8 mouse cellular contexts compared by ENCODE assay signal in genomic region chr1:173878264-173878663, GRCm38 (mm10). TPM values are rescaled to one million over a fixed set of nuclear protein-coding genes. Genes with fewer than 3 reads are reported as not detected.
A peak's percentile ranks its signal among the peaks of the same experiment; 100 is the strongest.
DNase-seq lines count a peak whose midpoint lies in the region; ATAC-seq and TF ChIP-seq lines count a peak whose summit lies in the region.
"Not testable (repeated sequence)": the region's sequence is repeated elsewhere in the genome, so short reads cannot be mapped to it uniquely, and the experiment has no call there.
"Had no signal": no experiment of that assay in that cellular context is flagged by ENCODE, and none has a peak within 500 bp of the region (broad histone marks: within the 10 kb centered on the region; RNA-seq: fewer than 3 reads in every experiment).

No protein-coding gene starts in this region.

- not testable (repeated sequence) for TF ChIP-seq CTCF in bone marrow, adult 2 months (IDR thresholded peaks at IDR 0.05; ENCODE audit: control insufficient read depth, insufficient read depth, low read length); gastrocnemius, adult 2 months (IDR thresholded peaks at IDR 0.05); spleen, adult 2 months (IDR thresholded peaks at IDR 0.05; ENCODE audit: extremely low read depth, insufficient read depth, insufficient read length, insufficient replicate concordance)

- H3K36me3 ChIP-seq in macrophage (ENCODE audit: inconsistent target) = peaks cover 20% of the 10 kb centered on the region; the same call in 1 of the 2 replicates
- not testable (repeated sequence) for H3K36me3 ChIP-seq in spleen, adult 2 months (ENCODE audit: control insufficient read depth, insufficient read depth, low read length)

- H3K79me2 ChIP-seq in macrophage (ENCODE audit: inconsistent target) = peaks cover 57% of the 10 kb centered on the region

- not testable (repeated sequence) for H3K27ac ChIP-seq in bone marrow, adult 2 months (ENCODE audit: control insufficient read depth, insufficient read depth, low read depth, low read length, poor library complexity)
- H3K27ac ChIP-seq in gastrocnemius, adult 2 months = peak overlapping the region; percentile 53
- H3K27ac ChIP-seq in macrophage = peak overlapping the region; percentile 86
- peak overlapping the region; percentile 32; the same call in 1 of the 2 replicates for H3K27ac ChIP-seq in spleen, adult 2 months (ENCODE audit: insufficient read depth, low read length)

- H3K4me1 ChIP-seq in bone marrow, adult 2 months (ENCODE audit: control insufficient read depth, insufficient read depth, low read length); spleen, adult 2 months (ENCODE audit: control insufficient read depth, insufficient read depth, insufficient read length): not testable (repeated sequence)

- peak overlapping the region; percentile 47 for H3K4me3 ChIP-seq in bone marrow, adult 2 months (replicated peaks; ENCODE audit: control insufficient read depth, low read depth, low read length)
- H3K4me3 ChIP-seq in gastrocnemius, adult 2 months = peak overlapping the region; percentile 70
- peak overlapping the region; percentile 78 for H3K4me3 ChIP-seq in macrophage (ENCODE audit: inconsistent target)
- H3K4me3 ChIP-seq in spleen, adult 2 months (ENCODE audit: extremely low read depth, insufficient read depth, insufficient read length) = peak overlapping the region; percentile 49

- 4% methylated on average over 6 of the region's 6 CpGs for WGBS in bone marrow, adult 2 months
- 3% methylated on average over 3 of the region's 6 CpGs for WGBS in macrophage (ENCODE audit: missing documents)
- WGBS in spleen, adult 2 months = 2% methylated on average over 6 of the region's 6 CpGs

- not testable (repeated sequence) for H3K27me3 ChIP-seq in spleen, adult 2 months (ENCODE audit: control insufficient read depth, insufficient read depth, low read length)

- not testable (repeated sequence) for DNase-seq in gastrocnemius, adult 2 months; spleen, adult 2 months (ENCODE audit: low read depth in 1 of 2, low spot score in 2 of 2)
- DNase-seq in induced T-regulatory cell, adult 2 months (ENCODE audit: low read depth) = peak; percentile 56

- intact Hi-C loops in gastrocnemius, adult 2 months (cut with DNase I) = not testable (repeated sequence)

- peak; percentile 33 for ATAC-seq in CD4-positive, CD25-positive, alpha-beta regulatory T cell, adult 4 months
- ATAC-seq in megakaryocyte-erythroid progenitor cell, adult 5-6 weeks (replicated peaks; ENCODE audit: low FRiP score, low TSS enrichment, poor library complexity, severe bottlenecking) = peak; percentile 35; the same call in 1 of the 2 replicates

- not testable (repeated sequence) for TF ChIP-seq POLR2A in bone marrow, adult 2 months (IDR thresholded peaks at IDR 0.05; ENCODE audit: borderline replicate concordance, control insufficient read depth, low read depth, low read length); spleen, adult 2 months (IDR thresholded peaks at IDR 0.05; ENCODE audit: low read depth, low read length)

RNA-seq across cellular contexts. Expression of gene Ifi211, which starts 34.6 kb away (rescaled TPM):
- 1 to 10 TPM; 1.2 to 1.5 TPM for polyA plus RNA-seq in CD4-positive, CD25-positive, alpha-beta regulatory T cell, adult 4 months (2017; shearing (Covaris generic))
- 5.0 and 20.2 TPM in 2 replicates for polyA plus RNA-seq in bone marrow, adult 2 months (2011; ENCODE audit: insufficient read depth, insufficient read length, low replicate concordance, missing spikeins)
- 1 to 10 TPM; 1.1 to 3.3 TPM for total RNA-seq in gastrocnemius, adult 2 months (2021)
- 100 to 1,000 TPM in 23 of 26 experiments, 10 to 100 TPM in 3; 74.2 to 796 (median 409) TPM for total RNA-seq in macrophage (2018; cell fraction: chromatin; rRNA removed)
- total RNA-seq in macrophage (2018; cell fraction: cytosol; rRNA removed) = 1,000 to 10,000 TPM in 4 of 26 experiments, 100 to 1,000 TPM in 22; 193 to 1,156 (median 826) TPM
- 100 to 1,000 TPM; 122 to 927 (median 619) TPM for total RNA-seq in macrophage (2018; cell fraction: nucleus; rRNA removed)
- polyA plus RNA-seq in macrophage (2018) = 272 to 390 TPM (median 361 TPM) in 3 replicates
- not detected in 2 replicates for total RNA-seq in megakaryocyte-erythroid progenitor cell, adult 5-6 weeks (2014; fragmentation: Nextera tagmentation)
- 2.6 and 4.1 TPM in 2 replicates for total RNA-seq in megakaryocyte-erythroid progenitor cell, adult 5-6 weeks (2017)
- polyA plus RNA-seq in spleen, adult 2 months (2012; rRNA removed) = 0.49 and 0.55 TPM in 2 replicates
- total RNA-seq: G1E had no signal
- polyA plus RNA-seq: G1E had no signal

Comparison
In these comparisons a context has a peak if more than half of its experiments do, and no peak if none do; other contexts are left out.
1. RNA of gene Ifi211, which starts 34.6 kb away (polyA plus RNA-seq): 272 to 390 TPM in macrophage; 5.0 to 20.2 TPM in bone marrow, adult 2 months, 1.2 to 1.5 TPM in CD4-positive, CD25-positive, alpha-beta regulatory T cell, adult 4 months and 0.49 to 0.55 TPM in spleen, adult 2 months; every median in the first group is over 10 times any median in the second.
2. Peak in every context shown above with its lines, with median percentiles within 50 percentile points of each other: H3K4me3 ChIP-seq.